Mouse (Mus musculus): ENCODE results near the gene Bpifc. TPM values are rescaled to one million over a fixed set of nuclear protein-coding genes. Genes with fewer than 3 reads are reported as not detected.

Bpifc gene
- not detected for polyA plus RNA-seq (2012; fragmentation: generic; extraction: Trizol)

GRCm38 (mm10) chr10:86011781-86012180, at the start of gene Bpifc:
Gene Bpifc, minus strand, starts transcription at chr10:86011895.
- H3K79me2 ChIP-seq (ENCODE audit: control insufficient read depth, insufficient read depth), result no peaks in the 10 kb centered on the region
- no peak within 1 kb of the TSS for H3ac ChIP-seq (ENCODE audit: control insufficient read depth, insufficient read length)
- peaks cover 5% of the 10 kb centered on the region for H3K27me3 ChIP-seq (ENCODE audit: control insufficient read depth, insufficient read depth, insufficient read length)
- H3K4me2 ChIP-seq (ENCODE audit: low read depth), result no peak within 1 kb of the TSS
- TF ChIP-seq CEBPB (IDR thresholded peaks at IDR 0.05; ENCODE audit: insufficient read depth, poor library complexity, severe bottlenecking) (no peak), SRF (IDR thresholded peaks at IDR 0.05; ENCODE audit: control insufficient read depth, insufficient read length, low read depth) (no peak), MYOG (IDR thresholded peaks at IDR 0.05; ENCODE audit: control insufficient read depth in 1 of 3, insufficient read depth in 1 of 3, insufficient read length in 2 of 3, low read depth in 2 of 3) (no peak), TCF3 (IDR thresholded peaks at IDR 0.05; ENCODE audit: insufficient read length, low read depth) (no peak), POLR2AphosphoS2 (IDR thresholded peaks at IDR 0.05; ENCODE audit: insufficient read length, low read depth) (no peak), REST (IDR thresholded peaks at IDR 0.05; ENCODE audit: insufficient read depth, insufficient read length) (no peak), POLR2A (IDR thresholded peaks at IDR 0.05; ENCODE audit: insufficient read length, low read depth) (no peak), TCF12 (IDR thresholded peaks at IDR 0.05; ENCODE audit: insufficient read depth, poor library complexity, severe bottlenecking) (no peak), MAX (IDR thresholded peaks at IDR 0.05; ENCODE audit: low read depth) (no peak), USF1 (IDR thresholded peaks at IDR 0.05; ENCODE audit: low read depth) (no peak), E2F4 (IDR thresholded peaks at IDR 0.05; ENCODE audit: insufficient read depth) (no peak), MYOD1 (IDR thresholded peaks at IDR 0.05; ENCODE audit: control insufficient read depth in 1 of 3, insufficient read length in 2 of 3, low read depth in 2 of 3) (no peak)
- no peak within 1 kb of the TSS for H3K4me3 ChIP-seq
- no peaks in the 10 kb centered on the region for H3K36me3 ChIP-seq (ENCODE audit: control insufficient read depth, insufficient read depth)

- Histone ChIP-seq H3K36me3 (ENCODE audit: control insufficient read depth, insufficient read depth) (no peaks in the 10 kb centered on the region), H3K4me2 (ENCODE audit: low read depth) (no peak overlapping the region), H3K79me2 (ENCODE audit: control insufficient read depth, insufficient read depth) (no peaks in the 10 kb centered on the region), H3K4me3 (no peak overlapping the region), H3ac (ENCODE audit: control insufficient read depth, insufficient read length) (no peak overlapping the region), H3K27me3 (ENCODE audit: control insufficient read depth, insufficient read depth, insufficient read length) (no peaks in the 10 kb centered on the region)
- peak; percentile 44 for TF ChIP-seq USF1 (IDR thresholded peaks at IDR 0.05; ENCODE audit: low read depth)
- no peak for TF ChIP-seq E2F4 (IDR thresholded peaks at IDR 0.05; ENCODE audit: insufficient read depth)
Measured at GRCm38 (mm10) chr10:86060267-86060666, 48.6 kb upstream of the Bpifc start.

- H3ac ChIP-seq (ENCODE audit: control insufficient read depth, insufficient read length), result no peak overlapping the region
- TF ChIP-seq MAX (IDR thresholded peaks at IDR 0.05; ENCODE audit: low read depth) (no peak), TCF3 (IDR thresholded peaks at IDR 0.05; ENCODE audit: insufficient read length, low read depth) (no peak)
- H3K4me2 ChIP-seq (ENCODE audit: low read depth), result no peak overlapping the region
- no peaks in the 10 kb centered on the region for H3K79me2 ChIP-seq (ENCODE audit: control insufficient read depth, insufficient read depth)
- no peaks in the 10 kb centered on the region for H3K27me3 ChIP-seq (ENCODE audit: control insufficient read depth, insufficient read depth, insufficient read length)
- no peaks in the 10 kb centered on the region for H3K36me3 ChIP-seq (ENCODE audit: control insufficient read depth, insufficient read depth)
- H3K4me3 ChIP-seq, result no peak overlapping the region
Measured at GRCm38 (mm10) chr10:86057712-86058111, 46.0 kb upstream of the Bpifc start.

GRCm38 (mm10) chr10:86057286-86057685, 45.6 kb upstream of the Bpifc start:
- H3ac ChIP-seq (ENCODE audit: control insufficient read depth, insufficient read length), result no peak overlapping the region
- TF ChIP-seq E2F4 (IDR thresholded peaks at IDR 0.05; ENCODE audit: insufficient read depth), result no peak
- H3K36me3 ChIP-seq (ENCODE audit: control insufficient read depth, insufficient read depth), result no peaks in the 10 kb centered on the region
- no peak overlapping the region for H3K4me3 ChIP-seq
- no peak overlapping the region for H3K4me2 ChIP-seq (ENCODE audit: low read depth)
- H3K79me2 ChIP-seq (ENCODE audit: control insufficient read depth, insufficient read depth), result no peaks in the 10 kb centered on the region
- H3K27me3 ChIP-seq (ENCODE audit: control insufficient read depth, insufficient read depth, insufficient read length), result no peaks in the 10 kb centered on the region

GRCm38 (mm10) chr10:86056297-86056903, 44.7 kb upstream of the Bpifc start:
- TF ChIP-seq CEBPB (IDR thresholded peaks at IDR 0.05; ENCODE audit: insufficient read depth, poor library complexity, severe bottlenecking) (no peak), MAX (IDR thresholded peaks at IDR 0.05; ENCODE audit: low read depth) (no peak), MYOG (IDR thresholded peaks at IDR 0.05; ENCODE audit: control insufficient read depth in 1 of 3, insufficient read depth in 1 of 3, insufficient read length in 2 of 3, low read depth in 2 of 3) (no peak), TCF12 (IDR thresholded peaks at IDR 0.05; ENCODE audit: insufficient read depth, poor library complexity, severe bottlenecking) (no peak), POLR2A (IDR thresholded peaks at IDR 0.05; ENCODE audit: insufficient read length, low read depth) (no peak), USF1 (IDR thresholded peaks at IDR 0.05; ENCODE audit: low read depth) (no peak), SRF (IDR thresholded peaks at IDR 0.05; ENCODE audit: control insufficient read depth, insufficient read length, low read depth) (no peak), REST (IDR thresholded peaks at IDR 0.05; ENCODE audit: insufficient read depth, insufficient read length) (no peak), MYOD1 (IDR thresholded peaks at IDR 0.05; ENCODE audit: control insufficient read depth in 1 of 3, insufficient read length in 2 of 3, low read depth in 2 of 3) (no peak), POLR2AphosphoS2 (IDR thresholded peaks at IDR 0.05; ENCODE audit: insufficient read length, low read depth) (no peak), E2F4 (IDR thresholded peaks at IDR 0.05; ENCODE audit: insufficient read depth) (no peak)
- H3K4me2 ChIP-seq (ENCODE audit: low read depth), result no peak overlapping the region
- H3K79me2 ChIP-seq (ENCODE audit: control insufficient read depth, insufficient read depth), result no peaks in the 10 kb centered on the region
- H3K36me3 ChIP-seq (ENCODE audit: control insufficient read depth, insufficient read depth), result no peaks in the 10 kb centered on the region
- H3ac ChIP-seq (ENCODE audit: control insufficient read depth, insufficient read length), result no peak overlapping the region
- no peak overlapping the region for H3K4me3 ChIP-seq
- H3K27me3 ChIP-seq (ENCODE audit: control insufficient read depth, insufficient read depth, insufficient read length), result no peaks in the 10 kb centered on the region
